Mouse (Mus musculus) liver, adult 2 months (tissue): ENCODE measurements at regions not wholly inside any gene's neighbourhood (a gene's known extent, or its start where the extent isn't known, plus 50 kb on each side); places are given as distances from the start of the nearest gene placed in this dataset.

Source experiments
- CTCF ChIP-seq: fragments of 200-500 bp; IDR thresholded peaks from 2 replicates; pipeline ENCODE4 v1.5.1; 2011; ENCODE audit warnings: low read depth, low read length, control low read depth
- POLR2A ChIP-seq: fragments of 200-500 bp; IDR thresholded peaks from 2 replicates; pipeline ENCODE4 v1.6.1; 2011; ENCODE audit warnings: low read length, control low read depth; ENCODE audit not compliant: insufficient read depth; ENCODE audit errors: extremely low read depth

DNA sequence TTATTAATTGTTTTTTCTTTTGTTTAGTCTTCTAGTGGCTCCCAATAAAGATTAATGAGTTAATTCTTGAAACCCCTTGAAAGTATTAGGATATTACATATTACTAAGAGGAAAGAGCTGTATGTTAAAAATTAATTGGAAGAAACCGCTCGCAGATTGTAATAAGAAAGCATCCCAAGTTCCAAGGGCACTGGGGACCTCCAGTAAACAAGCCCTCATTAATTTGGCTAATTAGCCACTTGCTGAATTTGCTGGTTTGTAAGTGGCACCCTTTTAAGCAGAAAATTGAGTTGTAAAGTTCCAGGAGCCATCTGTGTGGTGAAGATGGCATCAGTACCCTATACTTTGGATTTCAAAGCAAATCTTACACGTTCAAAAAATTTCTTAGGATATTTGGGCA lies 295.8 kb downstream of the Rwdd3 start:
- TF ChIP-seq CTCF (no peak), POLR2A (no peak)
